Mouse (Mus musculus) CD4-positive, CD25-positive, alpha-beta regulatory T cell, adult 9 weeks (primary cell): ENCODE data around the gene Cyp2c37. TPM values are rescaled to one million over a fixed set of nuclear protein-coding genes. Genes with fewer than 3 reads are reported as not detected.

ENCODE experiments used
- polyA plus RNA-seq: library from polyadenylated mRNA; unstranded; fragments of 100-300 nt; shearing (Covaris generic); gene quantifications from one replicate; pipeline ENCODE4 v1.2.1, GENCODE M21; 2017

Gene Cyp2c37
- not detected for polyA plus RNA-seq

GRCm38 (mm10) chr19:39992140-39992539, at the start of gene Cyp2c37:
Gene Cyp2c37 (plus strand): TSS chr19:39992424.

Other genes starting within 250 kb of the Cyp2c37 start
- not detected for gene Cyp2c40, start 179.6 kb upstream of the Cyp2c37 start, polyA plus RNA-seq
- gene Cyp2c69, start 105.6 kb upstream of the Cyp2c37 start, polyA plus RNA-seq = not detected
- not detected for gene Cyp2c54, start 81.4 kb downstream of the Cyp2c37 start, polyA plus RNA-seq
- not detected for gene Cyp2c50, start 97.3 kb downstream of the Cyp2c37 start, polyA plus RNA-seq
- not detected for gene Cyp2c70, start 194.9 kb downstream of the Cyp2c37 start, polyA plus RNA-seq